Mouse (Mus musculus): Measurements from ENCODE around the gene Filip1. TPM values are rescaled to one million over a fixed set of nuclear protein-coding genes. Genes with fewer than 3 reads are reported as not detected.
"Not testable (repeated sequence)": the region's sequence is repeated elsewhere in the genome, so short reads cannot be mapped to it uniquely, and the experiment has no call there.

Gene Filip1
- 0.92 TPM in 1 of 2 replicates, not detected in the other for polyA plus RNA-seq (2011; ENCODE audit: insufficient read depth, insufficient read length, low replicate concordance, missing spikeins)

DNA sequence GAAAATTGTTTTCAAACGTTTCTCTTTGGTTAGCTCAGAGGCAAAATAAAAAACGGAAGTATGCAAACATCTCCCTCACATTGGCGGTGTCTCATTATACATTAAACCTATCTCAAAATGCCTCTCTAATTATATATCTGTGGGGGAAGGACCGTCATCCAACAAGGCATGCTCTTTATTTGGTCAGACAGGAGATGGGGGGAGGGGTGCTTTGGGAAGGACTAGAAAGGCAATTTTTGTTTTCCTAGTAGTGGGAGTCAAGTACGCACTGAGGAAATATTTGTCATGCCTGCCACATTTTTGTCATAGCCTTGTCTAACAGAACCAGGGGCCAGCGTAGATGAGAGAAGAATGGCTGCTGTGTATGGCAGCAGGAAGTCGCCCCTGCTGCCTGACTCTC lies at the start of gene Filip1:
Gene Filip1, minus strand, starts transcription at position 101 of the 400 bp plus-strand sequence.
- 73% methylated on average over 7 of the region's 7 CpGs for WGBS
- no peak within 1 kb of the TSS for H3K4me3 ChIP-seq (replicated peaks; ENCODE audit: control insufficient read depth, low read depth, low read length)
- no peaks in the 10 kb centered on the region for H3K4me1 ChIP-seq (ENCODE audit: control insufficient read depth, insufficient read depth, low read length)
- no peak within 1 kb of the TSS for H3K27ac ChIP-seq (ENCODE audit: control insufficient read depth, insufficient read depth, low read depth, low read length, poor library complexity)
- TF ChIP-seq CTCF (IDR thresholded peaks at IDR 0.05; ENCODE audit: control insufficient read depth, insufficient read depth, low read length) (no peak), POLR2A (IDR thresholded peaks at IDR 0.05; ENCODE audit: borderline replicate concordance, control insufficient read depth, low read depth, low read length) (no peak)

DNA sequence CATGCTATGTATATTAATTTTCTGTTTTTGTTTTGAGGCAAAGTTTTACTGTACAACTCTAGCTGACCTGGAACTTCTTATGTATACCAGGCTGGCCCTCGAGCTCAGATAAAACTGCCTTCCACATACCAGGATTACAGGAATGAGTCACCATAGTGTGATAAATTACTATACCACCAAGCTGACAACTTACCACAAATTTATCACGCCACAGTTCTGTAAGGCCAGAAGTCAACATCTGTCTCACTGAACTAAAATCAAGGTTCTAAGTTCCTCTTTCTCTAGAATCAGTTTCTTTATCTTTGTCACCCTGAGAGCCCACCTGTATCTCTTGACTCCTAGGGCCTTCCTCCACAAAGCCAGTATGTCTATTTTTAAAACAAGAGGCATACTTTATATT lies 45.0 kb upstream of the Filip1 start:
- Histone ChIP-seq H3K4me1 (ENCODE audit: control insufficient read depth, insufficient read depth, low read length) (no peaks in the 10 kb centered on the region), H3K4me3 (replicated peaks; ENCODE audit: control insufficient read depth, low read depth, low read length) (no peak overlapping the region), H3K27ac (ENCODE audit: control insufficient read depth, insufficient read depth, low read depth, low read length, poor library complexity) (no peak overlapping the region)
- whole genome bisulfite sequencing: 5% methylated on average over 2 of the region's 2 CpGs
- TF ChIP-seq POLR2A (IDR thresholded peaks at IDR 0.05; ENCODE audit: borderline replicate concordance, control insufficient read depth, low read depth, low read length) (no peak), CTCF (IDR thresholded peaks at IDR 0.05; ENCODE audit: control insufficient read depth, insufficient read depth, low read length) (no peak)

DNA sequence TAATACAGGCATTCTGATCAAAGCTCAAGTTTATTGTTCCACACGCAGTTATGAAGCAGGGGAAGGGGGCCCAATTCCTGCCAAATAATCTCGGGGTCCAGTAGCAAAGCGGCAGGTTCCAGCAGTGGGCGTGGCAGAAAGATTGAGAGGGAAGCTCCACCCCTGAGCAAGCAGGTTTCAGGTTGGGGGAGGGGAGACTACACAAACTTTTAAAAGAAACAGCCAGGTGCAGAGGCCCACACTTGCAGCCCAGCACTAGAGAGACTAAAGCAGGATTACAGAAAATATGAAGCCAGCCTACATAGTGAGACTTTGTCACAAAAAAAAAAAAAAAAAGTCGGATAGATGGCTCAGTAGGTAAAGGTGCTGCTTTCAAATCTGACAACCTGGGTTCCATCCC lies 40.3 kb upstream of the Filip1 start:
- WGBS: 83% methylated on average over 5 of the region's 5 CpGs
- H3K27ac ChIP-seq (ENCODE audit: control insufficient read depth, insufficient read depth, low read depth, low read length, poor library complexity): no peak overlapping the region
- TF ChIP-seq POLR2A (IDR thresholded peaks at IDR 0.05; ENCODE audit: borderline replicate concordance, control insufficient read depth, low read depth, low read length): no peak
- TF ChIP-seq CTCF (IDR thresholded peaks at IDR 0.05; ENCODE audit: control insufficient read depth, insufficient read depth, low read length): no peak

DNA sequence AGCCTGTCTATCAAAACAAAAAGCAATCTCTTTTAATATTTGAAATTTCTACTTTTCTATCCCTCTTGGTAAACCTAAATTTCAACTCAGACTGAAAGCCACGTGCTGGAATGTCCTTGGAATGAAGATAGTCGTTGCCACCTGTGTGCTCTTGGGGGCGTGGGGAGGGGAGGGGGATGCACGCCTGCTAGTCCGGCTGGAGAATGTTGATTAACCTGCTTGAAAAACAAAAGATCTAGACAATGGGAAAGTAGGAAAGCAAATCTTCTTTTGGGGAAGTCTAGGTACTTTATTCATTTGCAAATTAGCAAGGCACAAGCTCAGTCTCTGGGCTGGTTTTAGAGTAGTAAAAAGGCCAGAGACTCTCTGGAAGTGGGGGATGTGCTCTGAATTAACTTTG lies 36.6 kb upstream of the Filip1 start:
- not testable (repeated sequence) for H3K4me3 ChIP-seq (replicated peaks; ENCODE audit: control insufficient read depth, low read depth, low read length); H3K27ac ChIP-seq (ENCODE audit: control insufficient read depth, insufficient read depth, low read depth, low read length, poor library complexity); H3K4me1 ChIP-seq (ENCODE audit: control insufficient read depth, insufficient read depth, low read length)
- WGBS: 81% methylated on average over 5 of the region's 5 CpGs

More for the DNA sequence above, 40.3 kb upstream of the Filip1 start:
- Histone ChIP-seq H3K4me1 (ENCODE audit: control insufficient read depth, insufficient read depth, low read length) (no peaks in the 10 kb centered on the region), H3K4me3 (replicated peaks; ENCODE audit: control insufficient read depth, low read depth, low read length) (no peak overlapping the region)

DNA sequence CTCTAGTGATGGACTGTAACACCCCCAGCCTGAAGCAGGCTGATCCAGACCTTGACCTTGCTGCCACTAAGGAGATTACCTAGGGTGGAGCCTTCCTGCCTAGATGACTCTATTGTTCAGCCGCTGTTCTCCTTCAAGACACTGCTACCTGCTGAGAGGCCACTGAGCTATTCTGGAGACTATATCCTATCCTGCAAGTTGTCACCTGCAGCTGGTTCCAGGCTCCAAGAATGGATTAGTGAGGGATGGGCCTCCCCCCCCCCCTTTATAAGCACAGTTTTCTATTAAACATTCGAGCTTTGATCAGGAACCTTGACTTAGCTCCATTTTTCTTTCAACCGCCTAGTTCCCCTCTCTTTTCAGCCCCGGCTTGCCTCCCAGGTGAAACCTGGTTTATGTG lies 31.6 kb upstream of the Filip1 start:
- H3K4me1 ChIP-seq (ENCODE audit: control insufficient read depth, insufficient read depth, low read length); H3K4me3 ChIP-seq (replicated peaks; ENCODE audit: control insufficient read depth, low read depth, low read length); H3K27ac ChIP-seq (ENCODE audit: control insufficient read depth, insufficient read depth, low read depth, low read length, poor library complexity): not testable (repeated sequence)
- WGBS: 90% methylated on average over 4 of the region's 4 CpGs

DNA sequence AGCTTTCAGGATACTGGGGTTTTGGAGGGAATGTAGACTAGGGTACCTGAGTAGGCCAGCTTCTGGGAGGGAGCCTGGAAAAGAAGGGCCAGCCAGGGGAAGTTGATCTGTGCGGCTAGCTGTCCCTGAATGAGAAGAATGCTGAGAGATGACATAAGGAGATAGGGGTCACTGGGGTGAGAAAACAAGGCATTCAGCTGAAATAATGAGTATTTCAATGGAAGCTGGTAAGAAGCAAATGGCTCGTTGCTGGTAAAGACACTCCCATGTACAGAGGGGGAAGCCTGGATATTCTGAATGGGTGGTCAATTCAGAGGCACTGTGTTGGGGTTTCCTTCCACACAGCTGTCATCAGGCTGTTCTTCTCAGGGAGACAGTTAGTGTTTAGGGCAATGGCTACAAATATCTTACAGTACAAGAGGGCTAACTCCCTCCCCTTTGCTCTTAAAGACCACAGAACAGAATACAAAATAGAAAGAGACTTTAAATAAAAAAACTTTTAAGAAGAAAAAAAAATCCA lies 26.7 kb upstream of the Filip1 start:
- WGBS: 59% methylated on average over 2 of the region's 2 CpGs
- no peak overlapping the region for H3K27ac ChIP-seq (ENCODE audit: control insufficient read depth, insufficient read depth, low read depth, low read length, poor library complexity)
- no peak overlapping the region for H3K4me3 ChIP-seq (replicated peaks; ENCODE audit: control insufficient read depth, low read depth, low read length)
- TF ChIP-seq POLR2A (IDR thresholded peaks at IDR 0.05; ENCODE audit: borderline replicate concordance, control insufficient read depth, low read depth, low read length): no peak
- TF ChIP-seq CTCF (IDR thresholded peaks at IDR 0.05; ENCODE audit: control insufficient read depth, insufficient read depth, low read length): no peak
- H3K4me1 ChIP-seq (ENCODE audit: control insufficient read depth, insufficient read depth, low read length): no peaks in the 10 kb centered on the region

DNA sequence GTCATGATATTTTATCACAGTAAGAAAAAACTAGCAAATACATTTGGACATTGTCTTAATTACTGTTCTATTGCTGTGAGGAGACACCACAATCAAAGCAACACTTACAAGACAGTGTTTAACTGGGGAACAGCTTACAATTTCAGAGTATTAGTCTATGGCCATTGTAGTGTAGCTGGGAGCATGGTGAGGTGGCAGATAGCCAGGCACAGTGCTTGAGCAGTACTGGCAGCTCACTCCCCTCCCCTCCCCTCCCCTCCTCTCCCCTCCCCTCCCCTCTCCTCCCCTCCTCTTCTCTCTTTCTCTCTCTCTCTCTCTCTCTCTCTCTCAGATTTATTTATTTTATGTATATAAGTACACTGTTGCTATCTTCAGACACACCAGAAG lies 25.3 kb upstream of the Filip1 start:
- Histone ChIP-seq H3K4me3 (replicated peaks; ENCODE audit: control insufficient read depth, low read depth, low read length) (no peak overlapping the region), H3K4me1 (ENCODE audit: control insufficient read depth, insufficient read depth, low read length) (no peaks in the 10 kb centered on the region), H3K27ac (ENCODE audit: control insufficient read depth, insufficient read depth, low read depth, low read length, poor library complexity) (no peak overlapping the region)
- TF ChIP-seq POLR2A (IDR thresholded peaks at IDR 0.05; ENCODE audit: borderline replicate concordance, control insufficient read depth, low read depth, low read length) (no peak), CTCF (IDR thresholded peaks at IDR 0.05; ENCODE audit: control insufficient read depth, insufficient read depth, low read length) (no peak)

DNA sequence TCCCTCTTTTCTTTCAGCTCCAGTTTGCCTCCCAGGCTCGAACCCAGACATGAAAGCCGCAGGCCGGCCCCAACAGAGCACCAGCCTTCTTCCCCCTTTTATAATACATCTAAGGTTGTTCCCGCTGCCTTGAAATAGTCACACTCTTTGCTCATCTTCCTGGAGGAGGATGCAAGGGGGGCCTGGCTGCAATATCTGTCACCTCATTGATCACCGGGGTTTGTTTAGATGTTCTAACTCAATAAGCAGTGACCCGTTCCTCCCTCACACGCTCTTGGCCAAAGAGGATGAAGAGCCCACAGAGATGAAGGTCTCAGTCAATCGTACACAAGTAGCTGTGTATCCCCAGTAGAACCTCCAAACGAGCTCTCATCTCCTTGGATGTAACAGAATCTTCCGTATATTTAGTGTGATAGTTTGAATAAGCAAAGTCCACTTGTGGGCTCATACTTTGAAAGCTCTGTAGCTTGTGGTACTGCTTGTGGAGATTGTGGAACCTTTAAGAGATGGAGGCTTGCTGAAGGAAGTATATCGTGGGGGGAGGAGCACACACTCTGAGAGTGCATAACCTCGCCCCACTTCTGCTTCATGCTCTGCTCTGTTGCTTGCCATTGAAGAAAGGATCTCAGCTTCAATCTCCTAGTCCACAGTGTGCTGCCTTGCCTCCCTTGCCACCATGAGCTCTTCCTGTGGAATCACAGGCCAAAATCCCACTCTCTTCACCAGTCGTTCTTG lies 24.8 kb upstream of the Filip1 start:
- TF ChIP-seq CTCF (IDR thresholded peaks at IDR 0.05; ENCODE audit: control insufficient read depth, insufficient read depth, low read length): no peak
- TF ChIP-seq POLR2A (IDR thresholded peaks at IDR 0.05; ENCODE audit: borderline replicate concordance, control insufficient read depth, low read depth, low read length): no peak
- no peak overlapping the region for H3K4me3 ChIP-seq (replicated peaks; ENCODE audit: control insufficient read depth, low read depth, low read length)
- WGBS: 73% methylated on average over 13 of the region's 13 CpGs
- H3K4me1 ChIP-seq (ENCODE audit: control insufficient read depth, insufficient read depth, low read length): no peaks in the 10 kb centered on the region
- H3K27ac ChIP-seq (ENCODE audit: control insufficient read depth, insufficient read depth, low read depth, low read length, poor library complexity): no peak overlapping the region

DNA sequence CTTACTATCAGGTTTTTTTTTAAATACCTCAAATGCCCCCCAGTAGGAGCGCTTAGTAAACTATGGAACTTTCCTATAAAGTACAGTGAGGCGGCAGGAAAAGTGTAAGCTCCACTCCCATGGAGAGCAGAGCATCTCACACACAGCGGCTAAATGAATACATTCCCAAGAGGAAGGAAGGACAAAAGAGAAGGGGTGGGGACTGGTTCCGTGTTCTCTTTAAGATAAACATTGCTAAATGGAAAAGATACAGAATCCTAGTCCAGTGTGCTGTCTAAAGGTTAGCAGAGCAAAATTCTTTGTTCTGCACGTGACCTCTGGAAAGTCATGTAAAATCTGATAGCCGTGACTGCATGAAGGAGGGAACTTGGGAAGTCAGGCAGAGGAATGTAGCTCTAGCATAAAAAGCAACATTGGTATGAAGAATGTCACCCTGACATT lies 13.9 kb upstream of the Filip1 start:
- 74% methylated on average over 6 of the region's 6 CpGs for WGBS
- H3K4me3 ChIP-seq (replicated peaks; ENCODE audit: control insufficient read depth, low read depth, low read length): no peak overlapping the region
- H3K27ac ChIP-seq (ENCODE audit: control insufficient read depth, insufficient read depth, low read depth, low read length, poor library complexity): no peak overlapping the region
- no peaks in the 10 kb centered on the region for H3K4me1 ChIP-seq (ENCODE audit: control insufficient read depth, insufficient read depth, low read length)
- TF ChIP-seq CTCF (IDR thresholded peaks at IDR 0.05; ENCODE audit: control insufficient read depth, insufficient read depth, low read length): no peak
- no peak for TF ChIP-seq POLR2A (IDR thresholded peaks at IDR 0.05; ENCODE audit: borderline replicate concordance, control insufficient read depth, low read depth, low read length)

Data from bone marrow, adult 2 months (tissue).